Mouse (Mus musculus): Measurements from ENCODE around the gene Wdr43. TPM values are rescaled to one million over a fixed set of nuclear protein-coding genes. Genes with fewer than 3 reads are reported as not detected.

Gene Wdr43
- polyA plus RNA-seq, 1 experiment from 2014 or later, result 96.1 TPM

GRCm38 (mm10) chr17:71698619-71698956, 82.9 kb downstream of the Wdr43 start:
- Histone ChIP-seq H3K9ac (ENCODE audit: low read length) (no peak overlapping the region), H3K4me2 (ENCODE audit: low read depth, low read length, severe bottlenecking) (no peak overlapping the region), H3K27me3 (ENCODE audit: control insufficient read depth, insufficient read depth, low read length) (no peaks in the 10 kb centered on the region), H3K27ac (ENCODE audit: low read depth, low read length) (no peak overlapping the region), H3K4me1 (replicated peaks; ENCODE audit: control insufficient read depth, insufficient read depth, low read length) (no peaks in the 10 kb centered on the region), H3K9me3 (ENCODE audit: control insufficient read depth, low read length) (no peaks in the 10 kb centered on the region), H3K36me3 (ENCODE audit: control insufficient read depth, insufficient read depth, low read length) (no peaks in the 10 kb centered on the region), H3K4me3 (ENCODE audit: low read depth, low read length) (no peak overlapping the region)
- 89% methylated on average over 11 of the region's 11 CpGs for whole genome bisulfite sequencing
- ATAC-seq (replicated peaks; ENCODE audit: low FRiP score) (no peak), DNase-seq (ENCODE audit: low spot score) (no peak)

GRCm38 (mm10) chr17:71705113-71705512, 89.4 kb downstream of the Wdr43 start:
- WGBS, result 72% methylated on average over 1 of the region's 1 CpGs
- Histone ChIP-seq H3K4me2 (ENCODE audit: low read depth, low read length, severe bottlenecking) (no peak overlapping the region), H3K9ac (ENCODE audit: low read length) (no peak overlapping the region), H3K27me3 (ENCODE audit: control insufficient read depth, insufficient read depth, low read length) (no peaks in the 10 kb centered on the region), H3K4me1 (replicated peaks; ENCODE audit: control insufficient read depth, insufficient read depth, low read length) (no peaks in the 10 kb centered on the region), H3K36me3 (ENCODE audit: control insufficient read depth, insufficient read depth, low read length) (no peaks in the 10 kb centered on the region), H3K9me3 (ENCODE audit: control insufficient read depth, low read length) (no peaks in the 10 kb centered on the region), H3K27ac (ENCODE audit: low read depth, low read length) (no peak overlapping the region), H3K4me3 (ENCODE audit: low read depth, low read length) (no peak overlapping the region)
- no peak for ATAC-seq (replicated peaks; ENCODE audit: low FRiP score)
- DNase-seq (ENCODE audit: low spot score), result no peak

- no peaks in the 10 kb centered on the region for H3K36me3 ChIP-seq (ENCODE audit: control insufficient read depth, insufficient read depth, low read length)
- H3K27me3 ChIP-seq (ENCODE audit: control insufficient read depth, insufficient read depth, low read length), result no peaks in the 10 kb centered on the region
- no peak overlapping the region for H3K4me3 ChIP-seq (ENCODE audit: low read depth, low read length)
- H3K4me1 ChIP-seq (replicated peaks; ENCODE audit: control insufficient read depth, insufficient read depth, low read length), result no peaks in the 10 kb centered on the region
- no peak overlapping the region for H3K27ac ChIP-seq (ENCODE audit: low read depth, low read length)
- H3K4me2 ChIP-seq (ENCODE audit: low read depth, low read length, severe bottlenecking), result no peak overlapping the region
- no peak overlapping the region for H3K9ac ChIP-seq (ENCODE audit: low read length)
- DNase-seq (ENCODE audit: low spot score) (no peak), ATAC-seq (replicated peaks; ENCODE audit: low FRiP score) (no peak)
- WGBS, result 90% methylated on average over 14 of the region's 14 CpGs
- H3K9me3 ChIP-seq (ENCODE audit: control insufficient read depth, low read length), result no peaks in the 10 kb centered on the region
These were observed 90.1 kb downstream of the Wdr43 start for GRCm38 (mm10) chr17:71705550-71706480.

GRCm38 (mm10) chr17:71707715-71708114, 92.0 kb downstream of the Wdr43 start:
- WGBS, result 55% methylated on average over 4 of the region's 4 CpGs
- no peak overlapping the region for H3K4me3 ChIP-seq (ENCODE audit: low read depth, low read length)
- H3K36me3 ChIP-seq (ENCODE audit: control insufficient read depth, insufficient read depth, low read length), result no peaks in the 10 kb centered on the region
- no peaks in the 10 kb centered on the region for H3K9me3 ChIP-seq (ENCODE audit: control insufficient read depth, low read length)
- no peak overlapping the region for H3K4me2 ChIP-seq (ENCODE audit: low read depth, low read length, severe bottlenecking)
- H3K27ac ChIP-seq (ENCODE audit: low read depth, low read length), result no peak overlapping the region
- H3K27me3 ChIP-seq (ENCODE audit: control insufficient read depth, insufficient read depth, low read length), result no peaks in the 10 kb centered on the region
- ATAC-seq (replicated peaks; ENCODE audit: low FRiP score) (no peak), DNase-seq (ENCODE audit: low spot score) (no peak)
- H3K4me1 ChIP-seq (replicated peaks; ENCODE audit: control insufficient read depth, insufficient read depth, low read length), result no peaks in the 10 kb centered on the region
- no peak overlapping the region for H3K9ac ChIP-seq (ENCODE audit: low read length)

Other genes with a start within 250 kb of the Wdr43 start
- 4.4 and 6.1 TPM in 2 replicates for gene Gm4707, start 156.0 kb upstream of the Wdr43 start, polyA plus RNA-seq (2014; fragmentation: Nextera tagmentation; extraction: Ambion mirVana)
- gene Smchd1, start 140.6 kb upstream of the Wdr43 start, polyA plus RNA-seq (2014; fragmentation: Nextera tagmentation; extraction: Ambion mirVana), result 86.4 and 92.9 TPM in 2 replicates
- gene Ndc80, start 89.0 kb upstream of the Wdr43 start, polyA plus RNA-seq (2014; fragmentation: Nextera tagmentation; extraction: Ambion mirVana), result 69.3 and 70.5 TPM in 2 replicates
- 1.3 and 2.2 TPM in 2 replicates for gene Spdya, start 63.8 kb upstream of the Wdr43 start, polyA plus RNA-seq (2014; fragmentation: Nextera tagmentation; extraction: Ambion mirVana)
- 0.05 and 0.13 TPM in 2 replicates for gene Togaram2, start 57.4 kb downstream of the Wdr43 start, polyA plus RNA-seq (2014; fragmentation: Nextera tagmentation; extraction: Ambion mirVana)
- gene Pcare, start 137.0 kb downstream of the Wdr43 start, polyA plus RNA-seq (2014; fragmentation: Nextera tagmentation; extraction: Ambion mirVana), result not detected in 2 replicates
- 10.1 and 10.2 TPM in 2 replicates for gene Clip4, start 152.6 kb downstream of the Wdr43 start, polyA plus RNA-seq (2014; fragmentation: Nextera tagmentation; extraction: Ambion mirVana)

Data from forebrain, embryonic 11.5 days (tissue).